Mouse (Mus musculus) urinary bladder, adult 18-20 months (tissue): Measurements from ENCODE around the gene Serpina3g.
"Not testable (repeated sequence)": the region's sequence is repeated elsewhere in the genome, so short reads cannot be mapped to it uniquely, and the experiment has no call there.

Source experiments
- DNase-seq, 2 experiments: peaks; one replicate each; pipeline ENCODE4 v3.0.0; 2022; ENCODE audit warnings: low spot score in 2 of 2, mixed read lengths in 2 of 2

The Serpina3g gene

GRCm38 (mm10) chr12:104235915-104236314, at the start of gene Serpina3g:
Gene Serpina3g (plus strand): TSS chr12:104236245.
- no peak for DNase-seq

GRCm38 (mm10) chr12:104189246-104189645, 46.8 kb upstream of the Serpina3g start:
- DNase-seq: no peak

- DNase-seq: no peak
These were observed 45.2 kb upstream of the Serpina3g start for GRCm38 (mm10) chr12:104190852-104191251.

- DNase-seq: no peak
These were observed 26.9 kb upstream of the Serpina3g start for GRCm38 (mm10) chr12:104209149-104209548.

GRCm38 (mm10) chr12:104209802-104210201, 26.2 kb upstream of the Serpina3g start:
- DNase-seq: no peak

GRCm38 (mm10) chr12:104213689-104214444, 22.2 kb upstream of the Serpina3g start:
- DNase-seq: no peak

- no peak for DNase-seq
These were observed 21.6 kb upstream of the Serpina3g start, which contains the start of gene Serpina3f for GRCm38 (mm10) chr12:104214445-104214753. Gene Serpina3f (plus strand): TSS chr12:104214544.

- DNase-seq: no peak
These were observed 20.8 kb upstream of the Serpina3g start for GRCm38 (mm10) chr12:104215249-104215648.

- no peak for DNase-seq
These were observed 14.4 kb upstream of the Serpina3g start for GRCm38 (mm10) chr12:104221616-104222015.

GRCm38 (mm10) chr12:104223690-104224089, 12.4 kb upstream of the Serpina3g start:
- DNase-seq: no peak

GRCm38 (mm10) chr12:104224598-104225300, 11.3 kb upstream of the Serpina3g start:
- DNase-seq: no peak

- DNase-seq: no peak
These were observed 5.3 kb upstream of the Serpina3g start for GRCm38 (mm10) chr12:104230762-104231161.

- DNase-seq: not testable (repeated sequence)
These were observed 2.0 kb downstream of the Serpina3g start for GRCm38 (mm10) chr12:104238048-104238447.

GRCm38 (mm10) chr12:104243307-104243706, 7.3 kb downstream of the Serpina3g start:
- no peak for DNase-seq

GRCm38 (mm10) chr12:104245092-104245491, 9.0 kb downstream of the Serpina3g start:
- no peak for DNase-seq

GRCm38 (mm10) chr12:104245595-104245994, 9.6 kb downstream of the Serpina3g start:
- DNase-seq: no peak

GRCm38 (mm10) chr12:104247553-104248002, 11.5 kb downstream of the Serpina3g start:
- no peak for DNase-seq

- no peak for DNase-seq
These were observed 12.2 kb downstream of the Serpina3g start for GRCm38 (mm10) chr12:104248231-104248630.

- no peak for DNase-seq
These were observed 25.0 kb downstream of the Serpina3g start for GRCm38 (mm10) chr12:104261041-104261440.

GRCm38 (mm10) chr12:104262863-104263262, 26.8 kb downstream of the Serpina3g start, which contains the start of gene Serpina3i:
Gene Serpina3i (plus strand): TSS chr12:104263122.
- no peak for DNase-seq

- DNase-seq: no peak
These were observed 30.3 kb downstream of the Serpina3g start for GRCm38 (mm10) chr12:104266374-104266773.

GRCm38 (mm10) chr12:104278216-104279055, 42.4 kb downstream of the Serpina3g start:
- DNase-seq: no peak
